Mouse (Mus musculus) E14TG2a.4 (cell line): ENCODE results near the gene 4930562C15Rik.

ENCODE experiments used
- H3K27me3 ChIP-seq: 2 replicates; pipeline ENCODE4 v1.6.1; 2014; ENCODE audit warnings: low read length, control low read depth; ENCODE audit not compliant: insufficient read depth
- H3K36me3 ChIP-seq: 2 replicates; pipeline ENCODE4 v1.6.1; 2014; ENCODE audit warnings: low read length, control low read depth; ENCODE audit not compliant: insufficient read depth
- H3K4me1 ChIP-seq: replicated peaks from 2 replicates; pipeline ENCODE4 v1.6.1; 2014; ENCODE audit warnings: low read depth, low read length, control low read depth
- H3K4me3 ChIP-seq: replicated peaks from 2 replicates; pipeline ENCODE4 v1.5.1; 2014; ENCODE audit warnings: mild to moderate bottlenecking, low read length
- H3K9me3 ChIP-seq: 2 replicates; pipeline ENCODE4 v1.6.1; 2014; ENCODE audit warnings: low read length, control low read depth
- CTCF ChIP-seq: conservative IDR thresholded peaks from 2 replicates; pipeline ENCODE4 v1.5.1; 2014; ENCODE audit warnings: low read length
- NANOG ChIP-seq: IDR thresholded peaks from 2 replicates; pipeline ENCODE4 v1.6.1; 2014; ENCODE audit warnings: borderline replicate concordance, low read length, mixed read lengths
- POU5F1 ChIP-seq: IDR thresholded peaks from 2 replicates; pipeline ENCODE4 v1.6.1; 2014; ENCODE audit warnings: low read length, borderline replicate concordance

The 4930562C15Rik gene

GRCm38 (mm10) chr16:4827639-4828038 lies 7.6 kb upstream of the 4930562C15Rik start:
- no peaks in the 10 kb centered on the region for H3K27me3 ChIP-seq
- H3K36me3 ChIP-seq = no peaks in the 10 kb centered on the region
- H3K9me3 ChIP-seq = peaks cover 28% of the 10 kb centered on the region
- H3K4me1 ChIP-seq = no peaks in the 10 kb centered on the region
- no peak overlapping the region for H3K4me3 ChIP-seq
- TF ChIP-seq NANOG (no peak), CTCF (no peak), POU5F1 (0 out of 2 replicates have a peak, but pooled peaks have one; percentile 4)

- no peak for TF ChIP-seq POU5F1
- TF ChIP-seq CTCF = no peak
- no peak for TF ChIP-seq NANOG
- Histone ChIP-seq H3K27me3 (0 out of 2 replicates have a peak, but pooled peaks cover 3% of the 10 kb centered on the region), H3K4me3 (no peak overlapping the region), H3K9me3 (peaks cover 10% of the 10 kb centered on the region; the same call in 1 of the 2 replicates), H3K36me3 (no peaks in the 10 kb centered on the region), H3K4me1 (no peaks in the 10 kb centered on the region)
Measured at GRCm38 (mm10) chr16:4829271-4829900, 5.8 kb upstream of the 4930562C15Rik start.

- no peak for TF ChIP-seq POU5F1
- H3K4me1 ChIP-seq = no peaks in the 10 kb centered on the region
- H3K9me3 ChIP-seq = 0 out of 2 replicates have a peak, but pooled peaks cover 2% of the 10 kb centered on the region
- no peak overlapping the region for H3K4me3 ChIP-seq
- H3K27me3 ChIP-seq = peaks cover 14% of the 10 kb centered on the region
- no peaks in the 10 kb centered on the region for H3K36me3 ChIP-seq
Measured at GRCm38 (mm10) chr16:4831650-4832419, 3.4 kb upstream of the 4930562C15Rik start.

- Histone ChIP-seq H3K9me3 (no peaks in the 10 kb centered on the region), H3K4me1 (no peaks in the 10 kb centered on the region), H3K4me3 (no peak overlapping the region), H3K27me3 (peaks cover 14% of the 10 kb centered on the region), H3K36me3 (no peaks in the 10 kb centered on the region)
- TF ChIP-seq POU5F1 (no peak), CTCF (no peak), NANOG (no peak)
Measured at GRCm38 (mm10) chr16:4833858-4834257, 1.4 kb upstream of the 4930562C15Rik start.

DNA sequence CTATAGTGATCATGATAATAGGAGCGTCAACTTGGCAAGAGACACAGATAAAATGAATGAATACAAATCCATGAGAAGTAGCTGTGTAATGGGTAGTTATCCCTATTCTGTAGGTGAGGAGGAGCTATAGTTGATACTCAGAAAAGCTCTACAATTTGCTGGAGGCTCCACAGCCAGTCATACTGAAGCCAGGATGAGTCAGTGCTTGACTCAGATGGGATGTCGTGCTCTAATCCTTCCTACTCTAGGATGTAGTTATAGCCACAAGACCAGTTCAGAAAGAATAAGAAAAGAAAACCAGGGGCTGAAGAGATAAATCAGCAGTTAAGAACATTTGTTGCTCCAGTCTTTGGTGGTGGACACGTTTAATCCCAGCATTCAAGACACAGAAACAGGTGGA lies 2.4 kb downstream of the 4930562C15Rik start:
- no peak overlapping the region for H3K4me3 ChIP-seq
- H3K27me3 ChIP-seq = peaks cover 31% of the 10 kb centered on the region
- H3K4me1 ChIP-seq = no peaks in the 10 kb centered on the region
- no peak for TF ChIP-seq POU5F1
- TF ChIP-seq CTCF = no peak
- no peak for TF ChIP-seq NANOG
- H3K36me3 ChIP-seq = no peaks in the 10 kb centered on the region
- no peaks in the 10 kb centered on the region for H3K9me3 ChIP-seq

DNA sequence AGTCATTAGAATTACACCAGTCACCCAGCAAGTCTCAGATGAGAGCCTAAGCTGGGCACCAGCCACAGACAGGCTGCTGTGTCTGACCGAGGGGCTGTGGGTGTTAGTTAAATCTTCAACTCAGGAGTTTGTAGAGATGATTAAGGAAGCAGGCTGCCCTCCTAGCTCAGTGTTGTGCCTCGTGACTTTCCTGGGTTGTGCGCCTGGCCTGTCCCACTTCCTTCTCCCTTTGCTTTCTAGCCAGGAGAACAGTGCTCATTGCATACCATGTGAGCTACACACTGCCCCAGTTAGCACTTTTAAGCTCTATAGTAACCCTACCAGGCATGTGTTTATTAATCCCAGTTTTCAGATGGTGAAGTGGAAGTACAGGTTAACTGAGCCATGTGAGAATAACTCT lies 4.3 kb downstream of the 4930562C15Rik start:
- Histone ChIP-seq H3K36me3 (no peaks in the 10 kb centered on the region), H3K27me3 (peaks cover 27% of the 10 kb centered on the region), H3K4me1 (no peaks in the 10 kb centered on the region), H3K4me3 (no peak overlapping the region), H3K9me3 (no peaks in the 10 kb centered on the region)
- no peak for TF ChIP-seq POU5F1
- no peak for TF ChIP-seq NANOG
- TF ChIP-seq CTCF = no peak

DNA sequence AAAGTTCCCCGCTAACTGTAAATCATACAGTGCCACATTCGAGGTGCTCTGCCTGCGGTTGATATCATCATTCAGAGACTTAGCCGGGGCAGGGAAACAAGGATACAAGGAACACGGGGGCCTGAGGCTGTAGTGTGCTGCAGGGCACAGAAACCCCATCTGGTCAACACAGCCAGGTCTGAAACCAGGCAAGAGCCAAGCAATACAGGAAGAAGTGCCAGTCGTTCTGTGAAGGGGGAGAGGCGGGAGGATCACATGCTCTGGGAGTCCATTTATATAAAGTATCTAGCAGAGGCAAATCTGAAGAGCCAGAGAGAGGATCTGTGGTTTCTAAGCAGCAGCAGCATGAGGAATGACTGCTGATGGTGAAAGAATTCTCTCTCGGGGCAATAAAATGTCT lies 5.0 kb downstream of the 4930562C15Rik start:
- TF ChIP-seq NANOG (no peak), POU5F1 (no peak), CTCF (no peak)
- peaks cover 23% of the 10 kb centered on the region for H3K27me3 ChIP-seq
- no peaks in the 10 kb centered on the region for H3K9me3 ChIP-seq
- H3K36me3 ChIP-seq = no peaks in the 10 kb centered on the region
- no peak overlapping the region for H3K4me3 ChIP-seq
- H3K4me1 ChIP-seq = no peaks in the 10 kb centered on the region

GRCm38 (mm10) chr16:4847041-4847440 lies 11.8 kb downstream of the 4930562C15Rik start:
- Histone ChIP-seq H3K4me3 (no peak overlapping the region), H3K36me3 (no peaks in the 10 kb centered on the region), H3K4me1 (no peaks in the 10 kb centered on the region; the same call in 1 of the 2 replicates), H3K9me3 (no peaks in the 10 kb centered on the region), H3K27me3 (peaks cover 31% of the 10 kb centered on the region)
- TF ChIP-seq POU5F1 (no peak), CTCF (no peak), NANOG (no peak)

- TF ChIP-seq NANOG (no peak), POU5F1 (no peak), CTCF (no peak)
- H3K27me3 ChIP-seq = peaks cover 33% of the 10 kb centered on the region
- no peaks in the 10 kb centered on the region; the same call in 1 of the 2 replicates for H3K4me1 ChIP-seq
- H3K4me3 ChIP-seq = no peak overlapping the region
- no peaks in the 10 kb centered on the region for H3K36me3 ChIP-seq
- H3K9me3 ChIP-seq = no peaks in the 10 kb centered on the region
Measured at GRCm38 (mm10) chr16:4848090-4848489, 12.9 kb downstream of the 4930562C15Rik start.
